Mouse (Mus musculus) forebrain, embryonic 15.5 days (tissue): Measurements from ENCODE around the gene Gm20521. TPM values are rescaled to one million over a fixed set of nuclear protein-coding genes. Genes with fewer than 3 reads are reported as not detected.

Source experiments
- ATAC-seq: fragments of 200-750 bp; cut with Nextera tagmentation; replicated peaks from 2 replicates; pipeline ENCODE4 v1.8.0; 2017; ENCODE audit warnings: mild to moderate bottlenecking, moderate TSS enrichment, moderate library complexity
- H3K27ac ChIP-seq: fragments of 300-500 bp; sonication (generic); replicated peaks from 2 replicates; pipeline ENCODE4 v1.5.1; 2015; ENCODE audit warnings: mild to moderate bottlenecking, inconsistent platforms
- H3K27me3 ChIP-seq: fragments of 300-500 bp; sonication (generic); 2 replicates; pipeline ENCODE4 v1.6.1; 2015; ENCODE audit warnings: inconsistent platforms
- H3K36me3 ChIP-seq: fragments of 300-500 bp; sonication (generic); 2 replicates; pipeline ENCODE4 v1.6.1; 2015; ENCODE audit warnings: mild to moderate bottlenecking, inconsistent platforms
- H3K4me1 ChIP-seq: fragments of 300-500 bp; sonication (generic); 2 replicates; pipeline ENCODE4 v1.6.1; 2015; ENCODE audit warnings: inconsistent platforms
- H3K4me2 ChIP-seq: fragments of 300-500 bp; sonication (generic); replicated peaks from 2 replicates; pipeline ENCODE4 v1.6.1; 2015; ENCODE audit warnings: mild to moderate bottlenecking, inconsistent platforms
- H3K4me3 ChIP-seq: fragments of 300-500 bp; sonication (generic); 2 replicates; pipeline ENCODE4 v1.5.1; 2015; ENCODE audit warnings: mild to moderate bottlenecking, inconsistent platforms
- H3K9ac ChIP-seq: fragments of 300-500 bp; sonication (generic); replicated peaks from 2 replicates; pipeline ENCODE4 v1.6.1; 2015; ENCODE audit warnings: mild to moderate bottlenecking, inconsistent platforms
- H3K9me3 ChIP-seq: fragments of 300-500 bp; sonication (generic); 2 replicates; pipeline ENCODE4 v1.6.1; 2016; ENCODE audit warnings: inconsistent platforms
- WGBS: fragments of 180-500 bp; shearing (Covaris S2); methylation state at CpG from one replicate; pipeline ENCODE4 v1.1.7; 2015; ENCODE audit warnings: mixed read lengths; 5-methylcytosine and 5-hydroxymethylcytosine counted together
- polyA plus RNA-seq: library from polyadenylated mRNA; unstranded; fragments of >200 nt; fragmentation: Nextera tagmentation; extraction: Ambion mirVana; gene quantifications from 2 replicates; pipeline ENCODE4 v1.2.1, GENCODE M21; 2015

Gm20521 gene
- polyA plus RNA-seq, 1 experiment from 2014 or later: 0.14 TPM

- Histone ChIP-seq H3K4me2 (no peak overlapping the region), H3K27me3 (no peaks in the 10 kb centered on the region), H3K27ac (peak overlapping the region; percentile 31; the same call in 1 of the 2 replicates), H3K9ac (no peak overlapping the region), H3K36me3 (peaks cover 36% of the 10 kb centered on the region), H3K4me3 (no peak overlapping the region), H3K4me1 (peaks cover 24% of the 10 kb centered on the region), H3K9me3 (no peaks in the 10 kb centered on the region)
- WGBS: 75% methylated on average over 2 of the region's 2 CpGs
- ATAC-seq: no peak
These were observed 14.2 kb downstream of the Gm20521 start for GRCm38 (mm10) chr14:54897445-54897844.

GRCm38 (mm10) chr14:54900383-54900782 is 17.1 kb downstream of the Gm20521 start:
- Histone ChIP-seq H3K27me3 (no peaks in the 10 kb centered on the region), H3K4me2 (no peak overlapping the region), H3K9ac (no peak overlapping the region), H3K36me3 (peaks cover 44% of the 10 kb centered on the region), H3K4me3 (no peak overlapping the region), H3K9me3 (no peaks in the 10 kb centered on the region), H3K27ac (peak overlapping the region; percentile 6; the same call in 1 of the 2 replicates), H3K4me1 (peaks cover 18% of the 10 kb centered on the region)
- ATAC-seq: peak; percentile 59
- under 1% methylated on average over 3 of the region's 3 CpGs for WGBS

GRCm38 (mm10) chr14:54903641-54904040 is 20.4 kb downstream of the Gm20521 start:
- no peak overlapping the region for H3K27ac ChIP-seq
- H3K36me3 ChIP-seq: peaks cover 46% of the 10 kb centered on the region
- H3K4me3 ChIP-seq: no peak overlapping the region
- ATAC-seq: no peak
- whole genome bisulfite sequencing: 90% methylated on average over 4 of the region's 4 CpGs
- H3K4me2 ChIP-seq: no peak overlapping the region
- no peaks in the 10 kb centered on the region for H3K27me3 ChIP-seq
- H3K4me1 ChIP-seq: no peaks in the 10 kb centered on the region
- no peaks in the 10 kb centered on the region for H3K9me3 ChIP-seq
- no peak overlapping the region for H3K9ac ChIP-seq

- no peak overlapping the region for H3K4me2 ChIP-seq
- H3K9ac ChIP-seq: no peak overlapping the region
- H3K4me1 ChIP-seq: peaks cover 20% of the 10 kb centered on the region
- 86% methylated on average over 7 of the region's 7 CpGs for WGBS
- H3K27me3 ChIP-seq: no peaks in the 10 kb centered on the region
- no peak overlapping the region for H3K4me3 ChIP-seq
- ATAC-seq: no peak
- no peaks in the 10 kb centered on the region for H3K9me3 ChIP-seq
- no peak overlapping the region for H3K27ac ChIP-seq
- H3K36me3 ChIP-seq: peaks cover 48% of the 10 kb centered on the region
These were observed 25.4 kb downstream of the Gm20521 start for GRCm38 (mm10) chr14:54908682-54909081.

- peaks cover 21% of the 10 kb centered on the region for H3K4me1 ChIP-seq
- peak overlapping the region; percentile 74 for H3K4me3 ChIP-seq
- 2% methylated on average over 49 of the region's 69 CpGs for WGBS
- no peaks in the 10 kb centered on the region for H3K27me3 ChIP-seq
- ATAC-seq: peak; percentile 68
- H3K9me3 ChIP-seq: no peaks in the 10 kb centered on the region
- H3K4me2 ChIP-seq: peak overlapping the region; percentile 83
- H3K27ac ChIP-seq: peak overlapping the region; percentile 87
- peak overlapping the region; percentile 84 for H3K9ac ChIP-seq
- H3K36me3 ChIP-seq: peaks cover 27% of the 10 kb centered on the region
These were observed 29.0 kb downstream of the Gm20521 start for GRCm38 (mm10) chr14:54912109-54912850.

- Histone ChIP-seq H3K4me2 (peak within 1 kb of the TSS; percentile 83), H3K9ac (peak within 1 kb of the TSS; percentile 84), H3K27ac (peak within 1 kb of the TSS; percentile 87), H3K36me3 (peaks cover 22% of the 10 kb centered on the region), H3K4me3 (peak within 1 kb of the TSS; percentile 74), H3K4me1 (peaks cover 21% of the 10 kb centered on the region), H3K9me3 (no peaks in the 10 kb centered on the region), H3K27me3 (no peaks in the 10 kb centered on the region)
- peak; percentile 97 for ATAC-seq
- under 1% methylated on average over 26 of the region's 28 CpGs for whole genome bisulfite sequencing
These were observed 29.6 kb downstream of the Gm20521 start, which contains the start of gene Slc22a17 for GRCm38 (mm10) chr14:54912886-54913285. Gene Slc22a17 (minus strand): TSS chr14:54913132.

GRCm38 (mm10) chr14:54913343-54913742 is 30.1 kb downstream of the Gm20521 start:
- H3K27me3 ChIP-seq: no peaks in the 10 kb centered on the region
- H3K9me3 ChIP-seq: no peaks in the 10 kb centered on the region
- H3K4me1 ChIP-seq: peaks cover 21% of the 10 kb centered on the region
- ATAC-seq: 0 out of 2 replicates have a peak, but pooled peaks have one; percentile 3
- H3K27ac ChIP-seq: peak overlapping the region; percentile 87
- 14% methylated on average over 10 of the region's 10 CpGs for WGBS
- peak overlapping the region; percentile 74 for H3K4me3 ChIP-seq
- peaks cover 22% of the 10 kb centered on the region for H3K36me3 ChIP-seq
- peak overlapping the region; percentile 83 for H3K4me2 ChIP-seq
- peak overlapping the region; percentile 84 for H3K9ac ChIP-seq

- ATAC-seq: no peak
- no peak overlapping the region for H3K27ac ChIP-seq
- H3K9me3 ChIP-seq: peaks cover 11% of the 10 kb centered on the region; the same call in 1 of the 2 replicates
- H3K9ac ChIP-seq: no peak overlapping the region
- no peak overlapping the region for H3K4me3 ChIP-seq
- H3K27me3 ChIP-seq: no peaks in the 10 kb centered on the region
- peaks cover 42% of the 10 kb centered on the region for H3K36me3 ChIP-seq
- whole genome bisulfite sequencing: 98% methylated on average over 16 of the region's 16 CpGs
- H3K4me1 ChIP-seq: peaks cover 16% of the 10 kb centered on the region
- no peak overlapping the region for H3K4me2 ChIP-seq
These were observed 36.9 kb downstream of the Gm20521 start for GRCm38 (mm10) chr14:54920076-54920685.

- peak overlapping the region; percentile 78 for H3K9ac ChIP-seq
These were observed 41.6 kb downstream of the Gm20521 start for GRCm38 (mm10) chr14:54924641-54925348.

GRCm38 (mm10) chr14:54925349-54926342 is 42.4 kb downstream of the Gm20521 start, which contains the start of gene Efs:
Gene Efs (minus strand): TSS chr14:54926126.
- 1% methylated on average over 57 of the region's 57 CpGs for WGBS
- H3K36me3 ChIP-seq: peaks cover 12% of the 10 kb centered on the region
- peak within 1 kb of the TSS; percentile 96 for H3K27ac ChIP-seq
- peaks cover 37% of the 10 kb centered on the region for H3K4me1 ChIP-seq
- peak within 1 kb of the TSS; percentile 78 for H3K9ac ChIP-seq
- peak within 1 kb of the TSS; percentile 90 for H3K4me2 ChIP-seq
- peak within 1 kb of the TSS; percentile 51 for H3K4me3 ChIP-seq
- peaks cover 11% of the 10 kb centered on the region; the same call in 1 of the 2 replicates for H3K9me3 ChIP-seq
- peak; percentile 67 for ATAC-seq
- H3K27me3 ChIP-seq: no peaks in the 10 kb centered on the region

More at GRCm38 (mm10) chr14:54924641-54925348, 41.6 kb downstream of the Gm20521 start:
- peak overlapping the region; percentile 96 for H3K27ac ChIP-seq
- H3K9me3 ChIP-seq: peaks cover 11% of the 10 kb centered on the region; the same call in 1 of the 2 replicates
- no peaks in the 10 kb centered on the region for H3K27me3 ChIP-seq
- peak overlapping the region; percentile 51 for H3K4me3 ChIP-seq
- peaks cover 20% of the 10 kb centered on the region for H3K36me3 ChIP-seq
- peaks cover 37% of the 10 kb centered on the region for H3K4me1 ChIP-seq
- peak overlapping the region; percentile 90 for H3K4me2 ChIP-seq
- ATAC-seq: peak; percentile 65
- 15% methylated on average over 7 of the region's 7 CpGs for WGBS
